Mouse (Mus musculus) right cerebral cortex, postnatal 10 days (tissue): Measurements from ENCODE around the gene Ddit4.

Experiments used
- DNase-seq, 2 experiments: peaks; one replicate each; pipeline ENCODE4 v3.0.0; 2021; ENCODE audit warnings: low spot score in 2 of 2

The Ddit4 gene

GRCm38 (mm10) chr10:59918111-59918510 is 33.5 kb downstream of the Ddit4 start:
- DNase-seq: no peak

- DNase-seq: no peak
Observed at GRCm38 (mm10) chr10:59916649-59917048, 35.0 kb downstream of the Ddit4 start.

GRCm38 (mm10) chr10:59916159-59916558 is 35.5 kb downstream of the Ddit4 start:
- peak in 1 of 2 experiments; percentile 38 for DNase-seq

GRCm38 (mm10) chr10:59915196-59915962 is 36.3 kb downstream of the Ddit4 start:
- DNase-seq: no peak

- no peak for DNase-seq
Observed at GRCm38 (mm10) chr10:59911561-59912198, 40.0 kb downstream of the Ddit4 start.

- DNase-seq: no peak
Observed at GRCm38 (mm10) chr10:59911091-59911490, 40.5 kb downstream of the Ddit4 start.

- no peak for DNase-seq
Observed at GRCm38 (mm10) chr10:59909357-59909847, 42.2 kb downstream of the Ddit4 start.

GRCm38 (mm10) chr10:59908776-59909315 is 42.8 kb downstream of the Ddit4 start:
- DNase-seq: no peak

- no peak for DNase-seq
Observed at GRCm38 (mm10) chr10:59907695-59908299, 43.8 kb downstream of the Ddit4 start.

GRCm38 (mm10) chr10:59907080-59907609 is 44.5 kb downstream of the Ddit4 start:
- DNase-seq: no peak

GRCm38 (mm10) chr10:59903170-59903569 is 48.5 kb downstream of the Ddit4 start:
- DNase-seq: no peak

- DNase-seq: no peak
Observed at GRCm38 (mm10) chr10:59902606-59902990, 49.0 kb downstream of the Ddit4 start.

GRCm38 (mm10) chr10:59901986-59902605 is 49.5 kb downstream of the Ddit4 start:
- DNase-seq: no peak

GRCm38 (mm10) chr10:59901463-59901862 is 50.2 kb downstream of the Ddit4 start:
- no peak for DNase-seq

GRCm38 (mm10) chr10:59900939-59901338 is 50.7 kb downstream of the Ddit4 start:
- no peak for DNase-seq

- no peak for DNase-seq
Observed at GRCm38 (mm10) chr10:59900174-59900435, 51.5 kb downstream of the Ddit4 start.
